Mouse (Mus musculus): ENCODE results near the gene Zfyve27. TPM values are rescaled to one million over a fixed set of nuclear protein-coding genes. Genes with fewer than 3 reads are reported as not detected.

The Zfyve27 gene
- total RNA-seq, 2 experiments from 2014 or later, result 13.0 to 14.4 TPM

GRCm38 (mm10) chr19:42198026-42198425, 34.3 kb downstream of the Zfyve27 start:
- TF ChIP-seq CTCF (IDR thresholded peaks at IDR 0.05), result no peak
- intact Hi-C loops (cut with DNase I), result no loop called here
- H3K4me3 ChIP-seq, result no peak overlapping the region
- no peak for DNase-seq
- H3K27ac ChIP-seq, result no peak overlapping the region

GRCm38 (mm10) chr19:42201696-42202381, 38.1 kb downstream of the Zfyve27 start, which contains the start of gene Sfrp5:
Gene Sfrp5, minus strand, starts transcription at chr19:42202252.
- intact Hi-C loops (cut with DNase I), result no loop called here
- TF ChIP-seq CTCF (IDR thresholded peaks at IDR 0.05), result no peak
- H3K27ac ChIP-seq, result peak within 1 kb of the TSS; percentile 35
- peak within 1 kb of the TSS; percentile 50 for H3K4me3 ChIP-seq
- no peak for DNase-seq

DNA sequence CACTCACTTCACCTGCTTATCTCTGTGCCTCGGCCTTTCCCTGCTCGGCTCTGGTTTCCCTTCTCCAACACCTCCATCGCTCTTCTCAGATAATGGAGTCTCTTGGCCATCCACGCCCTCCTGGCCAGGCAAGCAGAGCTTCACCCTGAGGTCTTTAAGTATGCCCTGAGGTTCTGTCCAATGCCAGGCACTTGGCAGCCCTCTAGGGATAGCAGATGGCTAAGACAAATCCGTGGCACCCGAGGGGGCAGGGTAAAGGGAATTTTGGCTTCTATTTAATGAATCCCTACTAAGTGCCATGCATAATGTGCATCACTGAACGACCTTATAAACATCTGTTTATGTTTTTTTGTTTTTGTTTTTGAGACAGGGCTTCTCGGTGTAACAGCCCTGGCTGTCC, 38.7 kb downstream of the Zfyve27 start:
- no peak for DNase-seq
- H3K4me3 ChIP-seq, result no peak overlapping the region
- intact Hi-C loops (cut with DNase I), result no loop called here
- TF ChIP-seq CTCF (IDR thresholded peaks at IDR 0.05), result no peak
- no peak overlapping the region for H3K27ac ChIP-seq

DNA sequence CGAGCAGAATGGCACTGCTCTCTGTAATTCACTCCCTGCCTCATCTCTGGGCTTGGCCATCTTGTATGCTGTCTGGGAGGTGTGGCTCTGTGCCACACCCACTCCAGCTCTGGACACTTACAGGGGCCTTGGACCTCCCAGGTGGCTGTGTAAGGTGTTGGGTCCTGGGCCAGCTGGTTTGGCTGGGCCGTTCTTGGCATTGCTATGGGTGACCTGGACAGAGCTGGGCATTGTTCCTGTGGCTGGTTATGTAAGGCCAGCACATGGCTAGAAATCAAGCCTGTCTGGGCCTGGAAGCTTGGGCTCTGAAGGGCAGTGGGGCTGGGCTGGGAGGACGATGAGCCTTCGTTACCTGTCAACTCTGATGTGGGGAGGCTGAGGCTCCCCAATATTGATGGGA, 40.6 kb downstream of the Zfyve27 start:
- TF ChIP-seq CTCF (IDR thresholded peaks at IDR 0.05), result no peak
- Histone ChIP-seq H3K4me3 (no peak overlapping the region), H3K27ac (no peak overlapping the region)
- intact Hi-C loops (cut with DNase I), result no loop called here
- no peak for DNase-seq

- no peak overlapping the region for H3K27ac ChIP-seq
- intact Hi-C loops (cut with DNase I), result no loop called here
- no peak for DNase-seq
- no peak for TF ChIP-seq CTCF (IDR thresholded peaks at IDR 0.05)
- no peak overlapping the region for H3K4me3 ChIP-seq
Observed at GRCm38 (mm10) chr19:42205201-42205600, 41.5 kb downstream of the Zfyve27 start.

GRCm38 (mm10) chr19:42209485-42209884, 45.7 kb downstream of the Zfyve27 start:
- no peak for TF ChIP-seq CTCF (IDR thresholded peaks at IDR 0.05)
- intact Hi-C loops (cut with DNase I), result no loop called here
- no peak overlapping the region for H3K4me3 ChIP-seq
- DNase-seq, result no peak
- no peak overlapping the region for H3K27ac ChIP-seq

DNA sequence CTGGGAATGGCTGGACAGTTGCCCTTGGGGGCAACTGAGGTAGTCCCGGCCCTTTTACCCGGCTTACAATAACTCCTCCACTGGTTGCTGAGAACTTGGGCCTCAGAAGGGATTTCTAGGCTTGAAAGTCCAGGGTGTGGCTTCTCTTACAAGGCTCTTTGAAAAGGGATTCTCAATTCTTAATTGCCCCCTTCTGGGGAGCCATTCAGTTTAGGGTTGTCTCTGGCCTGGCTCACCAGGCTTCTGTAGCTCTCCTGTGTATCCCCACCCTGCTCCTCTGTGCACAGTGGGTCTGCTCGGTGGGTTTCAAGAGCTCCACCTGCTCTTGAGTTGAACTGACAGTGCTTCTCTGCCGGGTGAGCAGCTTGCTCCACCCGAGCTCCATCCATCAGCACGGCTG, 46.2 kb downstream of the Zfyve27 start:
- no peak for DNase-seq
- intact Hi-C loops (cut with DNase I), result no loop called here

GRCm38 (mm10) chr19:42211936-42212335, 48.2 kb downstream of the Zfyve27 start:
- no peak overlapping the region for H3K4me3 ChIP-seq
- no peak for TF ChIP-seq CTCF (IDR thresholded peaks at IDR 0.05)
- no peak for DNase-seq
- H3K27ac ChIP-seq, result no peak overlapping the region
- intact Hi-C loops (cut with DNase I), result no loop called here

More for the DNA sequence above, 46.2 kb downstream of the Zfyve27 start:
- H3K27ac ChIP-seq, result no peak overlapping the region
- no peak for TF ChIP-seq CTCF (IDR thresholded peaks at IDR 0.05)
- H3K4me3 ChIP-seq, result no peak overlapping the region

- TF ChIP-seq CTCF (IDR thresholded peaks at IDR 0.05), result no peak
- no peak overlapping the region for H3K4me3 ChIP-seq
- no peak overlapping the region for H3K27ac ChIP-seq
- no peak for DNase-seq
- intact Hi-C loops (cut with DNase I), result no loop called here
Observed at GRCm38 (mm10) chr19:42214601-42215000, 50.9 kb downstream of the Zfyve27 start.

DNA sequence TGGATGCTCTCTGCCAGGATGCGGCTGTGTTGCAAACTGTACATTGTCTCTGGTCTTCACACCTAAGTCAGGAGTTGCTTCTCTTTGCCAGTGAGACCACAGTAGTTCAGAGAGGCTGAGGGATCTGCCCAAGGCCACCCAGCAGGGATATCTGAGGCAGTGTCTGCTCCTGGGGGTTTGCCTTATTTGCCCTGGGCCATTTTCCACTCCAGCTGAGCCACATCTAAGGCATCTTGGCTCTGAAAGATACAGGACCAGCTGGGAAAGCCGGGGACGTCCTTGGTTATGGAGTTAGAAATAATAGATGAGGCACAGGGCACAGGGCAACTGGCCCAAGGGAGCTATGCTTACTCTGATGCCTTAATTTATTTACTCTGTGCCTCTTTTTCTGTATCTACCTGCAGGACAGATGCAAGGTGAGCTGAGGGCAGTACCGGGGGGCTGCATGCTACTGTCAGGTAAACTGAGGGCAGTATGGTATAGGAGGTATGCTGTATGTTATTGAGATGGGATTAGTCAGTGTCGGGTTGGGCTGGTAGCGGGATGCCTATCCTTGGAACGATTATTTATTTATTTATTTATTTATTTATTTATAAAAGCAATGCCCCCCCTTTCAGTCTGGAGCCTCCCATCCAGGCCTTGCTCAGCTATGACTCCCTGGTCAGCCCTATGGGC, 53.1 kb downstream of the Zfyve27 start:
- H3K4me3 ChIP-seq, result no peak overlapping the region
- TF ChIP-seq CTCF (IDR thresholded peaks at IDR 0.05), result no peak
- no peak for DNase-seq
- no peak overlapping the region for H3K27ac ChIP-seq
- intact Hi-C loops (cut with DNase I), result loop anchor here (1.0 kb wide), 1 partner anchor 55 kb away; no protein-coding TSS in a partner anchor

DNA sequence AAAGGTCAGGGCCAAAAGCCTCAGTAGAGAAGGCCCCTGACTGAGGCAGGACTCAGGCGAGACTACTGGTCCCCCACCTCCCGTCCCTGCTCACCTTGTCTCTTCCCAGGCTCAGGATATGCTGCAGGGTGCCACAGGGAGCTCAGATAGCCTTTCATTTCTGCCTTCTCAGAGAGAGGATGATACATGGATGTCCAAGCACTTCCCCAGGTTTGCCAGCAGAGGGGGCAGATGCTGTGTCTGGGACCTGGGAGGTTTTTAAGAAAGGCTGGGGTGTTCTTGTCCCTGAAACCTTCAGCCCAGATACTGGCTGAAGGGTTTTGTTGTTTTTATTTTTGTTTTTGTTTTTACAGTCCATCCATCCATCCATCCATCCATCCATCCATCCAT, 53.6 kb downstream of the Zfyve27 start:
- DNase-seq, result peak; percentile 60
- intact Hi-C loops (cut with DNase I), result loop anchor here (1.0 kb wide), 1 partner anchor 55 kb away; no protein-coding TSS in a partner anchor
- Histone ChIP-seq H3K4me3 (no peak overlapping the region), H3K27ac (no peak overlapping the region)
- TF ChIP-seq CTCF (IDR thresholded peaks at IDR 0.05), result peak; percentile 83

- no peak for TF ChIP-seq CTCF (IDR thresholded peaks at IDR 0.05)
- no peak for DNase-seq
- H3K27ac ChIP-seq, result peak overlapping the region; percentile 43; the same call in 1 of the 2 replicates
- intact Hi-C loops (cut with DNase I), result no loop called here
- H3K4me3 ChIP-seq, result no peak overlapping the region
Observed at GRCm38 (mm10) chr19:42226451-42226850, 62.7 kb downstream of the Zfyve27 start.

DNA sequence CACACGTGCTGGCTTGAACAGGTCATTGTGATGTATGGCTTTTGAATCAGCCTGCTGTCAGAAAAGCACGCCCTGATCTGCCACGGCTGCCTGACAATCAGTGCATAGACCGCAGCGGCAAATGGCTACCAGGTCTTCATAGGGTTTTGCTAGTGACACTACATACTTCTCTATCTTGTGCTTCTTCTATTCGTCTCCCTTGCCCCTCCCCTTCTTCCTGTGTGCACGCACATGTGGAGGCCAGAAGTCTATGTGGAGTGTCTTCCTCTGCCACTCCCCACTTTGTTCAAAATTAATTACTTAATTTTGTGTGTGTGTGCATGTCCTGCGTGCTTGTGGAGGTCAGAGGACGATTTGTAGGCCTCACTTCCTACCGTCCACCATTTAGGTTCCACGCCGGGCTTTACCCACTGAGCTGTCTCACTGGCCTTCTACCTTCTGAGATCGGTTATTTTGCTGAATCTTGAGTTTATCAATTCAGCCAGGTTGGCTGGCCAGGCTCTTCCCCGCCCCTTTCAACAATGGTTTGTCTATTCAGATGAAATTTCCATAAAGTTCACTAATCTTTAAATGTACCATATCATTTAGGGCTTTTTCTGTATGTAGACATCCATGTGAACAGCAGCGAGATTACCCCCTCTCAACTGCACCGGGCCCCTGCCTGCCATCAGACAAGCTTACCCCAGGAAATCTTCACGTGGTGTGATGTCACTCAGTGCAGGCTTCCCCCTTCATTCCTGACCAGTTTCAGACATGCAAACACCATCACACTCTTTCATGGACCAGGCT, 65.9 kb downstream of the Zfyve27 start:
- no peak overlapping the region for H3K27ac ChIP-seq
- DNase-seq, result no peak
- no peak for TF ChIP-seq CTCF (IDR thresholded peaks at IDR 0.05)
- H3K4me3 ChIP-seq, result no peak overlapping the region
- intact Hi-C loops (cut with DNase I), result no loop called here
